Mouse (Mus musculus) kidney, embryonic 16.5 days (tissue): ENCODE measurements around the gene Chrna4. TPM values are rescaled to one million over a fixed set of nuclear protein-coding genes. Genes with fewer than 3 reads are reported as not detected.
A peak's percentile ranks its signal among the peaks of the same experiment; 100 is the strongest.

Source experiments
- ATAC-seq: fragments of 200-750 bp; cut with Nextera tagmentation; 2 replicates; pipeline ENCODE4 v1.8.0; 2017; ENCODE audit warnings: moderate TSS enrichment; ENCODE audit not compliant: low FRiP score, low TSS enrichment
- H3K27ac ChIP-seq: fragments of 300-500 bp; sonication (generic); 2 replicates; pipeline ENCODE4 v1.5.1; 2014; ENCODE audit warnings: low read length
- H3K27me3 ChIP-seq: fragments of 300-500 bp; sonication (generic); 2 replicates; pipeline ENCODE4 v1.6.1; 2014; ENCODE audit warnings: low read length, control low read depth, mixed read lengths; ENCODE audit not compliant: insufficient read depth
- H3K36me3 ChIP-seq: fragments of 300-500 bp; sonication (generic); 2 replicates; pipeline ENCODE4 v1.6.1; 2014; ENCODE audit warnings: low read length, control low read depth, mixed read lengths; ENCODE audit not compliant: insufficient read depth
- H3K4me1 ChIP-seq: fragments of 300-500 bp; sonication (generic); 2 replicates; pipeline ENCODE4 v1.6.1; 2014; ENCODE audit warnings: low read length, control low read depth, mixed read lengths; ENCODE audit not compliant: insufficient read depth
- H3K4me2 ChIP-seq: fragments of 300-500 bp; sonication (generic); replicated peaks from 2 replicates; pipeline ENCODE4 v1.6.1; 2014; ENCODE audit warnings: low read depth, low read length
- H3K4me3 ChIP-seq: fragments of 300-500 bp; sonication (generic); 2 replicates; pipeline ENCODE4 v1.5.1; 2014; ENCODE audit warnings: mild to moderate bottlenecking, low read length
- H3K9ac ChIP-seq: fragments of 300-500 bp; sonication (generic); replicated peaks from 2 replicates; pipeline ENCODE4 v1.6.1; 2014; ENCODE audit warnings: low read length
- H3K9me3 ChIP-seq: fragments of 300-500 bp; sonication (generic); 2 replicates; pipeline ENCODE4 v1.6.1; 2016; ENCODE audit warnings: low read length, control low read depth
- WGBS: fragments of 180-500 bp; shearing (Covaris S2); extraction: QIAGEN DNeasy Blood & Tissue Kit; methylation state at CpG from one replicate; pipeline ENCODE4 v1.1.7; 2014; 5-methylcytosine and 5-hydroxymethylcytosine counted together
- polyA plus RNA-seq: library from polyadenylated mRNA; unstranded; fragments of >200 nt; fragmentation: Nextera tagmentation; extraction: Ambion mirVana; gene quantifications from 2 replicates; pipeline ENCODE4 v1.2.1, GENCODE M21; 2015

Chrna4 gene
- 4.3 TPM in 2 replicates for polyA plus RNA-seq

DNA sequence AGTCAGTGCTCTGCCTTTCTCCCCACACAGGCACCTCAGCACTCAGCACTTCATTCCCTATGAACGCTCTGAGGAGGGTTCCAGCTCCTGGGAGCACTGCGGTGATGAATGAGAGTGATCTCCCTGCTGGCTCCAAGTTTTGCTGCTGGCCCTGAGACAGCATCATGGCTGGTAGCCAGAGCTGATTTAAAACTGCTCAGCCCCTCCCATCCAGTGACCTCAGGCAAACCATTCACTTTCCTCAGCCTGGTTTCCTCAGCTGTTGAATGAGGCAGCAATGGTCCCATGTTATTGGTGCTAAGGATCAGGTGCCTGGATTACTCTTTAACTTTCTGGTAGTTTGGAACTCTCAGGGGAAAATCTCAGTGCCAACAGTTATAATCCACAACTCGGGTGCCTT lies at the start of gene Chrna4:
TSS of gene Chrna4 (minus strand) at position 110 of the 400 bp plus-strand sequence.
- no peak for ATAC-seq
- H3K4me2 ChIP-seq: no peak within 1 kb of the TSS
- H3K4me3 ChIP-seq: no peak within 1 kb of the TSS
- H3K36me3 ChIP-seq: no peaks in the 10 kb centered on the region
- peaks cover 24% of the 10 kb centered on the region for H3K27me3 ChIP-seq
- WGBS: 51% methylated on average over 3 of the region's 3 CpGs
- H3K9ac ChIP-seq: no peak within 1 kb of the TSS
- peaks cover 23% of the 10 kb centered on the region for H3K4me1 ChIP-seq
- H3K9me3 ChIP-seq: no peaks in the 10 kb centered on the region
- no peak within 1 kb of the TSS for H3K27ac ChIP-seq

DNA sequence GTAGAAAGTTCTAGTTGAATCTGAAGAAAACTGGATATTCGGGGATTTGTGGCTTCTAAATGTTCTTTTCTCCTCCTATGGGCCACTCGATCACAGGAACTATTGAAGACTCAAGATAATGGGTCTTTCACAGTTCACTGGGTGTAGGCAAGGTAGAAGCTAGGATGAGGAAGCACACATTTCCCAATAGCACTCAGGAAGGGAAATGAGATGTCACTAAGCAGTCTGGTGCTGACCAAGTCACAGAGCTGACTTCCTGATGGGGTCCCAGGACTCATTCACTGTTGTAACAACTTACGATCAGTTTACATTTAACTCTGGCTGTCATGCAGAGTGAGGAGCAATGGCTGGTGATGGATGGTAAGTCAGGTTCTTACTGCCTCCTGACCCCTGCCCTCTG lies 46.8 kb upstream of the Chrna4 start:
- no peak for ATAC-seq
- no peak overlapping the region for H3K27ac ChIP-seq
- 75% methylated on average over 3 of the region's 3 CpGs for WGBS

DNA sequence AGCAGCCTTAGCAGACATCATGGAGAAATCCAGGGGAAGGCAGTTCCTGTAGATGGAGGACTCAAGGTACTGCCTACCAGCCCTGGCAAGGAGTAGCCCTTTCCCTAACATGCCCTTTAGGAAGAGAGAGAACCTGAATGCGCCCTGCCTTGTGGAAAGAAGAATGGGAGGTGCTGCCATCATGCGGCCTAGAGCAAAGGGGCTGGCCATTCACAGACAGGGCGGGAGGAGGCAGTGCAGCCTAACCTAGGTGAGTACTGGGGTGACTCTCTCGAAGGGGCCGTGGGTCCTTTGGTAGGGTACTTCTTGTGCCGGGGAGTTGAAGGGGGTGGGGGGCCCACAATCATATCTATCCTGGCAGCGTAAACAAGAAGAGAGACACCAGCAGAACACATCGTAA lies 41.7 kb upstream of the Chrna4 start:
- Histone ChIP-seq H3K4me2 (no peak overlapping the region), H3K27ac (no peak overlapping the region), H3K27me3 (no peaks in the 10 kb centered on the region), H3K36me3 (no peaks in the 10 kb centered on the region), H3K9ac (no peak overlapping the region), H3K4me1 (no peaks in the 10 kb centered on the region), H3K4me3 (no peak overlapping the region), H3K9me3 (no peaks in the 10 kb centered on the region)
- WGBS: 61% methylated on average over 8 of the region's 8 CpGs
- ATAC-seq: no peak

More for the DNA sequence above, 46.8 kb upstream of the Chrna4 start:
- H3K4me2 ChIP-seq: no peak overlapping the region
- H3K9me3 ChIP-seq: no peaks in the 10 kb centered on the region
- H3K4me1 ChIP-seq: no peaks in the 10 kb centered on the region
- H3K27me3 ChIP-seq: no peaks in the 10 kb centered on the region
- H3K4me3 ChIP-seq: no peak overlapping the region
- no peaks in the 10 kb centered on the region for H3K36me3 ChIP-seq
- no peak overlapping the region for H3K9ac ChIP-seq

DNA sequence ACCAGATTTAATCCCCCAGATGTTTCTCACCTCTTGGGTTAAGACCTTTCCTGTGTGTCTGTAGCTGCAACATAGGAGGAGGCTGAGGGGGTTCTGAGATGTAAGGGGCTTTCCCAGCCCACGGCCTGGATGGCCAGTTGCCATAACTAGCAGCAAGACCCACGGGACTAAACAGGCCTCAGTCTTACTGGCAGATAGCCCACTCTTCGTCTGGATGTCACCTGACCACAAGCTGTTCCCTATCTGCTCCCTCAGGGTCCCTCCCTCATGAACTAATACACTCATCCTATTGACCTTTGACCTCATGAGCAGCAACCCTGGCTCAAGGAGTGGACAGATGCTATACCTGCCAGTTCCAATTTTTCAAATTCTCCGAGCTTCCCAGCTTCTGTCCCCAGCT lies 40.6 kb upstream of the Chrna4 start:
- Histone ChIP-seq H3K9ac (no peak overlapping the region), H3K9me3 (no peaks in the 10 kb centered on the region), H3K36me3 (no peaks in the 10 kb centered on the region), H3K27ac (no peak overlapping the region), H3K27me3 (no peaks in the 10 kb centered on the region), H3K4me1 (no peaks in the 10 kb centered on the region), H3K4me3 (no peak overlapping the region), H3K4me2 (no peak overlapping the region)
- no peak for ATAC-seq
- WGBS: 51% methylated on average over 4 of the region's 4 CpGs

DNA sequence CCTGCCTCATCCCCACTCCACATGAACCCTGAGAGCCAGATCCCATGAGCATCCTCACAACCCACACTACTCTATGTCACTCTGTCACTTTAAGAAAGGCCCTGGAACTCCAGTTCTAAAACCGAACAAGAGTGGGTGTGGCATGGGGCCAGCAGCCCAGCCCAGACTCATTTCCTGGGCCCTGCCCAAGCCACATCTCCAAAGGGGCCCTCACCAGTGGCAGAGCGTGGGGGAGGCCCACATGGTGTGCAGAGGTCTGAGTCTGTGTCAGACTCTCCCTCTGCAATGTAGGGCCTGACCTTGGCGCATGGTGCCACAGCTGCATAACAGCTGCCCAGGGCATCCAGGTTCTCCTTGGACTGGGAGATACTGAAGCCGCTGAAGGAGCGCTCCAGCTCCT lies 37.5 kb upstream of the Chrna4 start:
- WGBS: 57% methylated on average over 5 of the region's 5 CpGs
- H3K9me3 ChIP-seq: no peaks in the 10 kb centered on the region

DNA sequence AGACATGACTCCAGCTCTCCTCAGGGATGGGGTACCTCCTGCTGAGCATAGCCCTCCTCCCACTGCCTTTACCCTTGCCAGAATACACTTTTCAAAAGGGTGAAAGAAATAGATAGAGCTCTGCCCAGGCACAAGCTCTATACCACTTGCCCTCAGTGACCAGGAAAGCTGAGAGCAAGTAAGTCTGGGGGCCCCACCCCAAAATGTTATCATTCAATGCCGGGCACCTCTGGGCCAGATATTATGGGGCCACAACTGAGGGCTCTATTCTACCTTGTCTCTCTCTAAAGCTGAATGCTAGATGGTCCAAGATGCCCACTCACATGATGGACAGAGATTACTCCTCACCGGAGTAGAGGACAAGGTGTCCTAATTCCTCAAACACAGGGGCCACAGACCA lies 36.2 kb upstream of the Chrna4 start:
- no peak overlapping the region for H3K27ac ChIP-seq
- no peaks in the 10 kb centered on the region for H3K4me1 ChIP-seq
- H3K9me3 ChIP-seq: no peaks in the 10 kb centered on the region
- no peaks in the 10 kb centered on the region for H3K36me3 ChIP-seq
- 86% methylated on average over 2 of the region's 2 CpGs for WGBS
- H3K4me2 ChIP-seq: no peak overlapping the region
- ATAC-seq: no peak
- H3K4me3 ChIP-seq: no peak overlapping the region
- H3K27me3 ChIP-seq: no peaks in the 10 kb centered on the region
- H3K9ac ChIP-seq: no peak overlapping the region

More for the DNA sequence above, 37.5 kb upstream of the Chrna4 start:
- H3K27ac ChIP-seq: no peak overlapping the region
- no peaks in the 10 kb centered on the region for H3K36me3 ChIP-seq
- H3K4me1 ChIP-seq: no peaks in the 10 kb centered on the region
- H3K9ac ChIP-seq: no peak overlapping the region
- H3K4me3 ChIP-seq: no peak overlapping the region
- H3K4me2 ChIP-seq: no peak overlapping the region
- no peaks in the 10 kb centered on the region for H3K27me3 ChIP-seq
- no peak for ATAC-seq

DNA sequence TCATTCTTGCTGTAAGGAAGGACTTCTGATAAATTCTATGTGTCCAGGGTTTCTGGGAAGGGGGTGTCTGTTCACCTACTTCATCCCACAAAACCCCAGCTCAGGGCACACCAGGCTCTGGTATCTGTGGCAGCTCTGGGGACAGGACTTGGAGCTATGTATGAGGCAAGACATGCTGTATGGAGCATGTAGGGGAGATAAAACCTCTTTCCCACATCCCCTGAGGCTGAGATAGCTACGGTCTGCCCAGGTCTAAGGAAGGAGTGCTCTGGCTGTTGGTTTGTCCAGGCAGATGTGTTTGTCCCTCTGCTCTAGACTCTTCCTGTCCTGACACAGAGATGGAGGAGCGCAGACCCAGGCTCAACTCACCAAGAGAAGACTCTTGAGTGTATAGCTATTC lies 35.6 kb upstream of the Chrna4 start:
- ATAC-seq: no peak
- Histone ChIP-seq H3K36me3 (no peaks in the 10 kb centered on the region), H3K4me3 (no peak overlapping the region), H3K4me2 (no peak overlapping the region), H3K4me1 (no peaks in the 10 kb centered on the region), H3K27ac (no peak overlapping the region), H3K9me3 (no peaks in the 10 kb centered on the region), H3K27me3 (no peaks in the 10 kb centered on the region), H3K9ac (no peak overlapping the region)
- WGBS: 87% methylated on average over 2 of the region's 2 CpGs

DNA sequence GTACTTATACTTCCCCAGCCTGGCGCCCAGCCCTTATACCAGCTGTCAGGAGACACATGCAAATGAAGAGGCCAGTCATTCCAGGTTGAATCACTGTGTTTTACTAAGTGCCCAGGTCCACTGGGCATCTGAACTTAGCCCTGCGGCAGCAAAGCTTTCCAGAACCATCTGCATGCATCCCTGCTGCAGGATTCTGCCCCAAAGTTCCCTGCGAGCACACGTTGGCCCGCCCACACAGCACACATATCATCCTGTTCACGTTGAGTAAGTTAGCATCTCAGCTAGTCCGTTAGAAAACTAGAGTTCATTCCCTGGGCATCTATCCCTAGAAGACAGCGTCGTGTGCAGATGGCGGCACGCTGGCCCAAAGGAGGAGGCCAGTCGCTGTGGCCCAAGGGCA lies 32.2 kb upstream of the Chrna4 start:
- 80% methylated on average over 12 of the region's 12 CpGs for WGBS
- H3K36me3 ChIP-seq: no peaks in the 10 kb centered on the region

DNA sequence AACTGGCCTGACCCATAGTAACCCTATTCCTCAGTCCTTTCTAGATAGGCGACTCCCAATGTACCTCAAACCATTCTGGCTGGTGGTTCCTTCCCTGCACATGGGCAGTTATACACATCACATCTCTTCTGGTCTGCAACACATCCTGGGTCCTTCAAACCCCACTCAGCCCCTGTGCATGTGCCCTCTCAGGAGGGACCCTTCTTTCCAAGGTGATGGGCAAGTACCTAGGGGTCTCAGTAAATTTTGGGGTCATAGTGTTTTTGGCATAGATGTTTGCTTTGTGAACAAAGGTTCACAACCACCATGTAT lies 29.0 kb upstream of the Chrna4 start:
- no peaks in the 10 kb centered on the region for H3K9me3 ChIP-seq
- 0% methylated on average over 1 of the region's 1 CpGs for WGBS
- H3K4me1 ChIP-seq: no peaks in the 10 kb centered on the region
- no peak overlapping the region for H3K4me2 ChIP-seq
- no peak overlapping the region for H3K9ac ChIP-seq
- ATAC-seq: 0 out of 2 replicates have a peak, but pooled peaks have one; percentile 15
- no peaks in the 10 kb centered on the region for H3K36me3 ChIP-seq
- H3K27me3 ChIP-seq: no peaks in the 10 kb centered on the region
- no peak overlapping the region for H3K27ac ChIP-seq
- no peak overlapping the region for H3K4me3 ChIP-seq

More for the DNA sequence above, 32.2 kb upstream of the Chrna4 start:
- Histone ChIP-seq H3K4me2 (no peak overlapping the region), H3K9ac (no peak overlapping the region), H3K4me3 (no peak overlapping the region), H3K27ac (no peak overlapping the region), H3K4me1 (no peaks in the 10 kb centered on the region), H3K9me3 (no peaks in the 10 kb centered on the region), H3K27me3 (no peaks in the 10 kb centered on the region)
- ATAC-seq: no peak

DNA sequence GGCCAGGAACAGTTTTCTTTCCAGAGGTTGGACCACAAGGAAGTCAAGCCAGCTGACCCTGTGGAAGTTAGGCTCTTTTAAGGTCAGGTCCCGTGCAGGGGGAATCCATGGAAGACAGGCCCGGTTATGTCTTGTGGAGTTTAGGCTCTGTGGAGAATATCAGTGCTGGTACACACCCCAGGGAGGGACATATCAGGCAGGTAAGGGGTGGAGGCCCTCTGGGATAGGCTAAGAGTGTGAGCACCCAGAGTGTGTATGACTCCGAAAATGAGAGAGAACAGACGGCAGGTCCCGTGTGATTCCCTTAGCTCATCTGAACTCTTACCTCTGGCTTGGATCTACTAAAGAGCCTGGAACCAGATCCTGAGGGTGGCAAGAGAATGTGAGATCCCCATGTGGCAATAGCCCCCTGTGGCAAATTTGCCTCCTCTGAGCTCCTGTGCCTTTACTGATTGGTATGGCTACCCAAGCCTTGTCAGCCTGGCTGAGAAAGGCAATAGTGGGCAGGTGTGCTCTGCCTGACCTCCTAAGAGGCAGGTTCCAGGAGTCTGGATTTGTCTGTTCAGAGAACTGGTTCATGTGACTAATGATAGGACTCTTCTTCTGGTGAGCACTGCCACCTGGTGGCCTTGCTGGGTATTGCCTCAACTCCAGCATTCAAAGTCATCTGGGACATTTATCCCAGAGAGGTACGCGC lies 28.5 kb upstream of the Chrna4 start:
- no peaks in the 10 kb centered on the region for H3K4me1 ChIP-seq
- H3K27me3 ChIP-seq: no peaks in the 10 kb centered on the region
- no peak overlapping the region for H3K4me3 ChIP-seq
- H3K36me3 ChIP-seq: no peaks in the 10 kb centered on the region
- no peak overlapping the region for H3K9ac ChIP-seq
- no peak overlapping the region for H3K4me2 ChIP-seq
- no peak overlapping the region for H3K27ac ChIP-seq
- ATAC-seq: peak; percentile 39; the same call in 1 of the 2 replicates
- WGBS: 61% methylated on average over 7 of the region's 7 CpGs
- H3K9me3 ChIP-seq: no peaks in the 10 kb centered on the region
